Mouse (Mus musculus): ENCODE measurements around the gene Map4k3.

Gene Map4k3

GRCm38 (mm10) chr17:80729825-80730224, 1.5 kb upstream of the Map4k3 start:
- in situ Hi-C loops (cut with MboI, MseI), result no loop called here

GRCm38 (mm10) chr17:80729080-80729749, 930 bp upstream of the Map4k3 start:
- in situ Hi-C loops (cut with MboI, MseI), result no loop called here

- in situ Hi-C loops (cut with MboI, MseI), result no loop called here
Observed at GRCm38 (mm10) chr17:80727341-80727951, 839 bp downstream of the Map4k3 start.

- in situ Hi-C loops (cut with MboI, MseI), result no loop called here
Observed at GRCm38 (mm10) chr17:80726821-80727220, 1.5 kb downstream of the Map4k3 start.

GRCm38 (mm10) chr17:80723092-80723491, 5.2 kb downstream of the Map4k3 start:
- in situ Hi-C loops (cut with MboI, MseI), result no loop called here

GRCm38 (mm10) chr17:80721670-80722069, 6.6 kb downstream of the Map4k3 start:
- in situ Hi-C loops (cut with MboI, MseI), result no loop called here

- in situ Hi-C loops (cut with MboI, MseI), result no loop called here
Observed at GRCm38 (mm10) chr17:80719309-80719708, 9.0 kb downstream of the Map4k3 start.

- in situ Hi-C loops (cut with MboI, MseI), result no loop called here
Observed at GRCm38 (mm10) chr17:80718243-80718642, 10.0 kb downstream of the Map4k3 start.

GRCm38 (mm10) chr17:80713588-80713987, 14.7 kb downstream of the Map4k3 start:
- in situ Hi-C loops (cut with MboI, MseI), result no loop called here

GRCm38 (mm10) chr17:80709921-80710838, 18.1 kb downstream of the Map4k3 start:
- in situ Hi-C loops (cut with MboI, MseI), result no loop called here

GRCm38 (mm10) chr17:80708803-80709202, 19.5 kb downstream of the Map4k3 start:
- in situ Hi-C loops (cut with MboI, MseI), result no loop called here

GRCm38 (mm10) chr17:80707176-80707575, 21.1 kb downstream of the Map4k3 start:
- in situ Hi-C loops (cut with MboI, MseI), result no loop called here

- in situ Hi-C loops (cut with MboI, MseI), result no loop called here
Observed at GRCm38 (mm10) chr17:80706608-80707007, 21.7 kb downstream of the Map4k3 start.

GRCm38 (mm10) chr17:80701687-80702086, 26.6 kb downstream of the Map4k3 start:
- in situ Hi-C loops (cut with MboI, MseI), result no loop called here

- in situ Hi-C loops (cut with MboI, MseI), result no loop called here
Observed at GRCm38 (mm10) chr17:80698930-80699329, 29.4 kb downstream of the Map4k3 start.

GRCm38 (mm10) chr17:80698191-80698901, 29.9 kb downstream of the Map4k3 start:
- in situ Hi-C loops (cut with MboI, MseI), result no loop called here

- in situ Hi-C loops (cut with MboI, MseI), result no loop called here
Observed at GRCm38 (mm10) chr17:80696956-80697355, 31.3 kb downstream of the Map4k3 start.

GRCm38 (mm10) chr17:80696210-80696609, 32.1 kb downstream of the Map4k3 start:
- in situ Hi-C loops (cut with MboI, MseI), result no loop called here

GRCm38 (mm10) chr17:80693707-80694106, 34.6 kb downstream of the Map4k3 start:
- in situ Hi-C loops (cut with MboI, MseI), result no loop called here

- in situ Hi-C loops (cut with MboI, MseI), result no loop called here
Observed at GRCm38 (mm10) chr17:80692183-80692582, 36.1 kb downstream of the Map4k3 start.

GRCm38 (mm10) chr17:80688701-80689100, 39.6 kb downstream of the Map4k3 start:
- in situ Hi-C loops (cut with MboI, MseI), result no loop called here

GRCm38 (mm10) chr17:80686066-80686465, 42.2 kb downstream of the Map4k3 start:
- in situ Hi-C loops (cut with MboI, MseI), result no loop called here

Measured in regulatory T cell (primary cell).